Mouse (Mus musculus) thymus, postnatal 36 days (tissue): ENCODE results near the gene Camkmt.
A peak's percentile ranks its signal among the peaks of the same experiment; 100 is the strongest.

ENCODE experiments used
- DNase-seq, 2 experiments: peaks; one replicate each; pipeline ENCODE4 v3.0.0; 2022; ENCODE audit warnings: mixed read lengths in 2 of 2

The Camkmt gene

GRCm38 (mm10) chr17:85090120-85091099, at the start of gene Camkmt, which contains the start of gene Prepl:
Gene Camkmt (plus strand): TSS chr17:85090552.
Gene Prepl (minus strand): TSS chr17:85090241.
- DNase-seq, result peak; percentile 92 to 94

GRCm38 (mm10) chr17:85040913-85041312, 49.4 kb upstream of the Camkmt start:
- DNase-seq, result no peak

- no peak for DNase-seq
Observed at GRCm38 (mm10) chr17:85042419-85042818, 47.9 kb upstream of the Camkmt start.

GRCm38 (mm10) chr17:85043404-85043816, 46.9 kb upstream of the Camkmt start:
- no peak for DNase-seq

- no peak for DNase-seq
Observed at GRCm38 (mm10) chr17:85044466-85044865, 45.9 kb upstream of the Camkmt start.

GRCm38 (mm10) chr17:85045160-85045559, 45.2 kb upstream of the Camkmt start:
- DNase-seq, result no peak

GRCm38 (mm10) chr17:85048379-85048778, 42.0 kb upstream of the Camkmt start:
- DNase-seq, result no peak

GRCm38 (mm10) chr17:85058276-85058675, 32.1 kb upstream of the Camkmt start:
- no peak for DNase-seq

- DNase-seq, result no peak
Observed at GRCm38 (mm10) chr17:85059136-85059535, 31.2 kb upstream of the Camkmt start.

GRCm38 (mm10) chr17:85063560-85063959, 26.8 kb upstream of the Camkmt start:
- no peak for DNase-seq

GRCm38 (mm10) chr17:85067331-85067730, 23.0 kb upstream of the Camkmt start:
- no peak for DNase-seq

GRCm38 (mm10) chr17:85070658-85071057, 19.7 kb upstream of the Camkmt start:
- no peak for DNase-seq

GRCm38 (mm10) chr17:85071088-85071775, 19.1 kb upstream of the Camkmt start:
- no peak for DNase-seq

- DNase-seq, result no peak
Observed at GRCm38 (mm10) chr17:85072383-85072782, 18.0 kb upstream of the Camkmt start.

- DNase-seq, result no peak
Observed at GRCm38 (mm10) chr17:85073214-85073613, 17.1 kb upstream of the Camkmt start.

- DNase-seq, result no peak
Observed at GRCm38 (mm10) chr17:85074083-85074482, 16.3 kb upstream of the Camkmt start.

- DNase-seq, result no peak
Observed at GRCm38 (mm10) chr17:85079276-85079675, 11.1 kb upstream of the Camkmt start.

- no peak for DNase-seq
Observed at GRCm38 (mm10) chr17:85080781-85081180, 9.6 kb upstream of the Camkmt start.

- DNase-seq, result no peak
Observed at GRCm38 (mm10) chr17:85085335-85085734, 5.0 kb upstream of the Camkmt start.

GRCm38 (mm10) chr17:85086501-85086900, 3.9 kb upstream of the Camkmt start:
- DNase-seq, result no peak

- no peak for DNase-seq
Observed at GRCm38 (mm10) chr17:85087591-85087990, 2.8 kb upstream of the Camkmt start.

GRCm38 (mm10) chr17:85088401-85088800, 2.0 kb upstream of the Camkmt start:
- DNase-seq, result no peak

GRCm38 (mm10) chr17:85089011-85089410, 1.3 kb upstream of the Camkmt start:
- no peak for DNase-seq

- DNase-seq, result no peak
Observed at GRCm38 (mm10) chr17:85089621-85090020, 731 bp upstream of the Camkmt start.
